Mouse (Mus musculus) embryonic facial prominence, embryonic 10.5 days (tissue): ENCODE results near the gene Ranbp3l. TPM values are rescaled to one million over a fixed set of nuclear protein-coding genes. Genes with fewer than 3 reads are reported as not detected.

Experiments used
- DNase-seq: peaks from one replicate; pipeline ENCODE4 v3.0.0-alpha.2; 2017; ENCODE audit warnings: low spot score
- H3K27ac ChIP-seq: fragments of 300-500 bp; sonication (generic); replicated peaks from 2 replicates; pipeline ENCODE4 v1.5.1; 2016; ENCODE audit warnings: mild to moderate bottlenecking
- H3K27me3 ChIP-seq: fragments of 300-500 bp; sonication (generic); replicated peaks from 2 replicates; pipeline ENCODE4 v1.6.1; 2016; ENCODE audit warnings: low read depth, mild to moderate bottlenecking; ENCODE audit not compliant: poor library complexity, severe bottlenecking
- H3K36me3 ChIP-seq: fragments of 300-500 bp; sonication (generic); replicated peaks from 2 replicates; pipeline ENCODE4 v1.6.1; 2016; ENCODE audit warnings: mild to moderate bottlenecking, moderate library complexity
- H3K4me1 ChIP-seq: fragments of 300-500 bp; sonication (generic); 2 replicates; pipeline ENCODE4 v1.6.1; 2016
- H3K4me3 ChIP-seq: fragments of 300-500 bp; sonication (generic); 2 replicates; pipeline ENCODE4 v1.5.1; 2016; ENCODE audit warnings: mild to moderate bottlenecking, moderate library complexity
- H3K9me3 ChIP-seq: fragments of 300-500 bp; sonication (generic); 2 replicates; pipeline ENCODE4 v1.6.1; 2016; ENCODE audit warnings: mild to moderate bottlenecking
- WGBS: fragments of 180-500 bp; shearing (Covaris S2); methylation state at CpG from one replicate; pipeline ENCODE4 v1.1.7; 2016; 5-methylcytosine and 5-hydroxymethylcytosine counted together
- polyA plus RNA-seq: library from polyadenylated mRNA; unstranded; fragments of >200 nt; fragmentation: Nextera tagmentation; extraction: Ambion mirVana; gene quantifications from 2 replicates; pipeline ENCODE4 v1.2.1, GENCODE M21; 2016

Ranbp3l gene
- polyA plus RNA-seq, 1 experiment from 2014 or later, result 0.05 TPM

- Histone ChIP-seq H3K27ac (no peak overlapping the region; the same call in 1 of the 2 replicates), H3K4me3 (peak overlapping the region; percentile 86), H3K36me3 (0 out of 2 replicates have a peak, but pooled peaks cover 3% of the 10 kb centered on the region), H3K9me3 (no peaks in the 10 kb centered on the region), H3K27me3 (no peaks in the 10 kb centered on the region), H3K4me1 (peaks cover 47% of the 10 kb centered on the region)
- WGBS, result 59% methylated on average over 12 of the region's 12 CpGs
- DNase-seq, result no peak
These were observed 105.4 kb downstream of the Ranbp3l start for GRCm38 (mm10) chr15:9073067-9073608.

GRCm38 (mm10) chr15:9073684-9074083 lies 105.9 kb downstream of the Ranbp3l start:
- Histone ChIP-seq H3K36me3 (0 out of 2 replicates have a peak, but pooled peaks cover 3% of the 10 kb centered on the region), H3K27ac (no peak overlapping the region; the same call in 1 of the 2 replicates), H3K4me3 (peak overlapping the region; percentile 86), H3K27me3 (no peaks in the 10 kb centered on the region), H3K9me3 (no peaks in the 10 kb centered on the region), H3K4me1 (peaks cover 51% of the 10 kb centered on the region)
- DNase-seq, result no peak
- WGBS, result 82% methylated on average over 5 of the region's 5 CpGs

- Histone ChIP-seq H3K27ac (no peak overlapping the region), H3K27me3 (no peaks in the 10 kb centered on the region), H3K36me3 (0 out of 2 replicates have a peak, but pooled peaks cover 3% of the 10 kb centered on the region), H3K4me3 (peak overlapping the region; percentile 86; the same call in 1 of the 2 replicates), H3K9me3 (no peaks in the 10 kb centered on the region), H3K4me1 (peaks cover 56% of the 10 kb centered on the region)
- DNase-seq, result no peak
- 33% methylated on average over 2 of the region's 2 CpGs for whole genome bisulfite sequencing
These were observed 106.4 kb downstream of the Ranbp3l start for GRCm38 (mm10) chr15:9074139-9074538.

GRCm38 (mm10) chr15:9074671-9075070 lies 106.9 kb downstream of the Ranbp3l start:
- Histone ChIP-seq H3K9me3 (no peaks in the 10 kb centered on the region), H3K27me3 (no peaks in the 10 kb centered on the region), H3K4me1 (peaks cover 61% of the 10 kb centered on the region), H3K36me3 (0 out of 2 replicates have a peak, but pooled peaks cover 3% of the 10 kb centered on the region), H3K27ac (peak overlapping the region; percentile 54; the same call in 1 of the 2 replicates), H3K4me3 (peak overlapping the region; percentile 86; the same call in 1 of the 2 replicates)
- WGBS, result 22% methylated on average over 4 of the region's 4 CpGs
- no peak for DNase-seq

- no peak for DNase-seq
- Histone ChIP-seq H3K4me3 (0 out of 2 replicates have a peak overlapping the region, but pooled peaks have one; percentile 6), H3K27me3 (no peaks in the 10 kb centered on the region), H3K36me3 (0 out of 2 replicates have a peak, but pooled peaks cover 3% of the 10 kb centered on the region), H3K27ac (peak overlapping the region; percentile 59; the same call in 1 of the 2 replicates), H3K9me3 (no peaks in the 10 kb centered on the region), H3K4me1 (peaks cover 59% of the 10 kb centered on the region)
- 58% methylated on average over 14 of the region's 14 CpGs for WGBS
These were observed 108.0 kb downstream of the Ranbp3l start for GRCm38 (mm10) chr15:9075608-9076200.

- Histone ChIP-seq H3K36me3 (0 out of 2 replicates have a peak, but pooled peaks cover 3% of the 10 kb centered on the region), H3K9me3 (no peaks in the 10 kb centered on the region), H3K27me3 (no peaks in the 10 kb centered on the region), H3K27ac (peak overlapping the region; percentile 63), H3K4me1 (peaks cover 50% of the 10 kb centered on the region), H3K4me3 (no peak overlapping the region; the same call in 1 of the 2 replicates)
- 78% methylated on average over 12 of the region's 12 CpGs for WGBS
- DNase-seq, result no peak
These were observed 110.9 kb downstream of the Ranbp3l start for GRCm38 (mm10) chr15:9078481-9079300.

- WGBS, result 67% methylated on average over 5 of the region's 5 CpGs
These were observed 111.9 kb downstream of the Ranbp3l start for GRCm38 (mm10) chr15:9079626-9080025.

GRCm38 (mm10) chr15:9080206-9080605 lies 112.5 kb downstream of the Ranbp3l start:
- DNase-seq, result no peak
- peaks cover 8% of the 10 kb centered on the region for H3K36me3 ChIP-seq
- no peaks in the 10 kb centered on the region for H3K9me3 ChIP-seq
- no peaks in the 10 kb centered on the region for H3K27me3 ChIP-seq
- WGBS, result 69% methylated on average over 4 of the region's 4 CpGs
- H3K4me3 ChIP-seq, result no peak overlapping the region
- H3K27ac ChIP-seq, result no peak overlapping the region
- peaks cover 35% of the 10 kb centered on the region for H3K4me1 ChIP-seq

More at GRCm38 (mm10) chr15:9079626-9080025, 111.9 kb downstream of the Ranbp3l start:
- H3K27me3 ChIP-seq, result no peaks in the 10 kb centered on the region
- peaks cover 3% of the 10 kb centered on the region for H3K36me3 ChIP-seq
- H3K27ac ChIP-seq, result no peak overlapping the region
- H3K4me3 ChIP-seq, result no peak overlapping the region
- H3K9me3 ChIP-seq, result no peaks in the 10 kb centered on the region
- no peak for DNase-seq
- peaks cover 40% of the 10 kb centered on the region for H3K4me1 ChIP-seq

GRCm38 (mm10) chr15:9081294-9081693 lies 113.5 kb downstream of the Ranbp3l start:
- DNase-seq, result no peak
- no peak overlapping the region for H3K4me3 ChIP-seq
- WGBS, result 87% methylated on average over 3 of the region's 3 CpGs
- peaks cover 26% of the 10 kb centered on the region for H3K4me1 ChIP-seq
- no peaks in the 10 kb centered on the region for H3K9me3 ChIP-seq
- H3K27me3 ChIP-seq, result no peaks in the 10 kb centered on the region
- H3K36me3 ChIP-seq, result peaks cover 19% of the 10 kb centered on the region
- H3K27ac ChIP-seq, result no peak overlapping the region

GRCm38 (mm10) chr15:9082753-9083152 lies 115.0 kb downstream of the Ranbp3l start:
- H3K27me3 ChIP-seq, result no peaks in the 10 kb centered on the region
- peaks cover 28% of the 10 kb centered on the region for H3K36me3 ChIP-seq
- no peaks in the 10 kb centered on the region for H3K9me3 ChIP-seq
- peaks cover 34% of the 10 kb centered on the region for H3K4me1 ChIP-seq
- 88% methylated on average over 9 of the region's 9 CpGs for WGBS
- no peak overlapping the region for H3K27ac ChIP-seq
- no peak for DNase-seq
- H3K4me3 ChIP-seq, result no peak overlapping the region

- 56% methylated on average over 11 of the region's 11 CpGs for WGBS
- H3K27ac ChIP-seq, result no peak overlapping the region; the same call in 1 of the 2 replicates
- no peaks in the 10 kb centered on the region for H3K27me3 ChIP-seq
- H3K4me3 ChIP-seq, result no peak overlapping the region
- DNase-seq, result no peak
- peaks cover 55% of the 10 kb centered on the region for H3K36me3 ChIP-seq
- H3K9me3 ChIP-seq, result no peaks in the 10 kb centered on the region
- H3K4me1 ChIP-seq, result peaks cover 26% of the 10 kb centered on the region
These were observed 119.1 kb downstream of the Ranbp3l start for GRCm38 (mm10) chr15:9086813-9087212.

- no peak for DNase-seq
- Histone ChIP-seq H3K27ac (no peak overlapping the region), H3K9me3 (no peaks in the 10 kb centered on the region), H3K4me1 (peaks cover 26% of the 10 kb centered on the region), H3K4me3 (no peak overlapping the region), H3K36me3 (peaks cover 61% of the 10 kb centered on the region), H3K27me3 (no peaks in the 10 kb centered on the region)
- WGBS, result 73% methylated on average over 5 of the region's 5 CpGs
These were observed 119.7 kb downstream of the Ranbp3l start for GRCm38 (mm10) chr15:9087421-9087820.
